Mouse (Mus musculus) lung, postnatal 0 days (tissue): ENCODE measurements around the gene 9030025P20Rik. TPM values are rescaled to one million over a fixed set of nuclear protein-coding genes. Genes with fewer than 3 reads are reported as not detected.

Experiments
- ATAC-seq: fragments of 200-750 bp; cut with Nextera tagmentation; 2 replicates; pipeline ENCODE4 v1.8.0; 2017; ENCODE audit warnings: moderate library complexity
- DNase-seq: peaks from one replicate; pipeline ENCODE4 v3.0.0-alpha.2; 2016; ENCODE audit warnings: low spot score
- H3K27ac ChIP-seq: fragments of 300-500 bp; sonication (generic); 2 replicates; pipeline ENCODE4 v1.5.1; 2014; ENCODE audit warnings: antibody characterized with exemption, mild to moderate bottlenecking, low read length, mixed read lengths
- H3K27me3 ChIP-seq: fragments of 300-500 bp; sonication (generic); replicated peaks from 2 replicates; pipeline ENCODE4 v1.6.1; 2014; ENCODE audit warnings: low read length, mixed read lengths; ENCODE audit not compliant: insufficient read depth
- H3K36me3 ChIP-seq: fragments of 300-500 bp; sonication (generic); 2 replicates; pipeline ENCODE4 v1.6.1; 2014; ENCODE audit warnings: low read length, mixed read lengths; ENCODE audit not compliant: insufficient read depth
- H3K4me1 ChIP-seq: fragments of 300-500 bp; sonication (generic); 2 replicates; pipeline ENCODE4 v1.6.1; 2014; ENCODE audit warnings: antibody characterized with exemption, low read depth, low read length, mixed read lengths; ENCODE audit not compliant: insufficient read depth
- H3K4me2 ChIP-seq: fragments of 300-500 bp; sonication (generic); replicated peaks from 2 replicates; pipeline ENCODE4 v1.6.1; 2014; ENCODE audit warnings: low read depth, mild to moderate bottlenecking, low read length, moderate library complexity, mixed read lengths
- H3K4me3 ChIP-seq: fragments of 300-500 bp; sonication (generic); 2 replicates; pipeline ENCODE4 v1.5.1; 2014; ENCODE audit warnings: low read depth, low read length
- H3K9ac ChIP-seq: fragments of 300-500 bp; sonication (generic); replicated peaks from 2 replicates; pipeline ENCODE4 v1.6.1; 2014; ENCODE audit warnings: low read depth, mild to moderate bottlenecking
- H3K9me3 ChIP-seq: fragments of 300-500 bp; sonication (generic); 2 replicates; pipeline ENCODE4 v1.6.1; 2016; ENCODE audit warnings: low read length, mixed read lengths
- CTCF ChIP-seq: IDR thresholded peaks from 2 replicates; pipeline ENCODE4 v1.5.1; 2016; ENCODE audit warnings: antibody characterized with exemption, mild to moderate bottlenecking
- EP300 ChIP-seq: IDR thresholded peaks from 2 replicates; pipeline ENCODE4 v1.6.1; 2016; ENCODE audit warnings: antibody characterized with exemption, mild to moderate bottlenecking, control low read depth
- WGBS: fragments of 180-500 bp; shearing (Covaris S2); extraction: QIAGEN DNeasy Blood & Tissue Kit; methylation state at CpG from one replicate; pipeline ENCODE4 v1.1.7; 2014; 5-methylcytosine and 5-hydroxymethylcytosine counted together
- polyA plus RNA-seq: library from polyadenylated mRNA; unstranded; fragments of >200 nt; fragmentation: Nextera tagmentation; extraction: Ambion mirVana; gene quantifications from 2 replicates; pipeline ENCODE4 v1.2.1, GENCODE M21; 2015

The 9030025P20Rik gene
- polyA plus RNA-seq, 1 experiment from 2014 or later = 7.6 TPM

- WGBS = under 1% methylated on average over 48 of the region's 54 CpGs
Observed at GRCm38 (mm10) chr17:14943009-14943728, 35.1 kb upstream of the 9030025P20Rik start, which contains the start of the genes Wdr27 and 1600012H06Rik. Gene Wdr27 (minus strand): TSS chr17:14943158. Gene 1600012H06Rik (plus strand): TSS chr17:14943184.

DNA sequence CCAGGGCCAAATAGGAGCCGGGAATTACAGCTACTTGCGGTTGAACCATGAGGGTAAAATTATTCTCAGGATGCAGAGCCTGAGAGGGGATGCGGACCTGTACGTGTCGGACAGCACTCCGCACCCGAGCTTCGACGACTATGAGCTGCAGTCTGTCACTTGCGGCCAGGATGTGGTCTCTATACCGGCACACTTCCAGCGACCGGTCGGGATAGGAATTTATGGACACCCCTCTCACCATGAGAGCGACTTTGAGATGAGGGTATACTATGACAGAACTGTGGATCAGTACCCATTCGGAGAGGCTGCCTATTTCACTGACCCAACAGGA, 34.6 kb upstream of the 9030025P20Rik start:
- DNase-seq (no peak), ATAC-seq (no peak)
- peak overlapping the region; percentile 96 for H3K4me2 ChIP-seq
- H3K27me3 ChIP-seq = no peaks in the 10 kb centered on the region
- H3K4me3 ChIP-seq = peak overlapping the region; percentile 84
- H3K9ac ChIP-seq = peak overlapping the region; percentile 86
- peaks cover 9% of the 10 kb centered on the region; the same call in 1 of the 2 replicates for H3K4me1 ChIP-seq
- H3K27ac ChIP-seq = peak overlapping the region; percentile 86
- H3K36me3 ChIP-seq = no peaks in the 10 kb centered on the region
- TF ChIP-seq CTCF = no peak
- TF ChIP-seq EP300 = no peak
- H3K9me3 ChIP-seq = no peaks in the 10 kb centered on the region
- WGBS = 9% methylated on average over 16 of the region's 16 CpGs

More at GRCm38 (mm10) chr17:14943009-14943728, 35.1 kb upstream of the 9030025P20Rik start, which contains the start of the genes Wdr27 and 1600012H06Rik:
- DNase-seq = peak; percentile 99
- Histone ChIP-seq H3K36me3 (no peaks in the 10 kb centered on the region), H3K9me3 (no peaks in the 10 kb centered on the region), H3K27ac (peak within 1 kb of the TSS; percentile 86), H3K4me2 (peak within 1 kb of the TSS; percentile 96), H3K27me3 (no peaks in the 10 kb centered on the region), H3K4me3 (peak within 1 kb of the TSS; percentile 84), H3K4me1 (peaks cover 9% of the 10 kb centered on the region; the same call in 1 of the 2 replicates), H3K9ac (peak within 1 kb of the TSS; percentile 86)
- TF ChIP-seq EP300 (peak; percentile 87), CTCF (peak; percentile 1; the same call in 1 of the 2 replicates)
- peak; percentile 99 for ATAC-seq

- Histone ChIP-seq H3K27ac (no peak overlapping the region), H3K4me1 (peaks cover 9% of the 10 kb centered on the region; the same call in 1 of the 2 replicates), H3K27me3 (no peaks in the 10 kb centered on the region), H3K4me3 (no peak overlapping the region), H3K9me3 (no peaks in the 10 kb centered on the region), H3K4me2 (no peak overlapping the region), H3K36me3 (peaks cover 5% of the 10 kb centered on the region; the same call in 1 of the 2 replicates), H3K9ac (no peak overlapping the region)
- DNase-seq (no peak), ATAC-seq (no peak)
- TF ChIP-seq CTCF = no peak
- no peak for TF ChIP-seq EP300
- 94% methylated on average over 1 of the region's 1 CpGs for WGBS
Observed at GRCm38 (mm10) chr17:14944551-14944950, 33.7 kb upstream of the 9030025P20Rik start.

DNA sequence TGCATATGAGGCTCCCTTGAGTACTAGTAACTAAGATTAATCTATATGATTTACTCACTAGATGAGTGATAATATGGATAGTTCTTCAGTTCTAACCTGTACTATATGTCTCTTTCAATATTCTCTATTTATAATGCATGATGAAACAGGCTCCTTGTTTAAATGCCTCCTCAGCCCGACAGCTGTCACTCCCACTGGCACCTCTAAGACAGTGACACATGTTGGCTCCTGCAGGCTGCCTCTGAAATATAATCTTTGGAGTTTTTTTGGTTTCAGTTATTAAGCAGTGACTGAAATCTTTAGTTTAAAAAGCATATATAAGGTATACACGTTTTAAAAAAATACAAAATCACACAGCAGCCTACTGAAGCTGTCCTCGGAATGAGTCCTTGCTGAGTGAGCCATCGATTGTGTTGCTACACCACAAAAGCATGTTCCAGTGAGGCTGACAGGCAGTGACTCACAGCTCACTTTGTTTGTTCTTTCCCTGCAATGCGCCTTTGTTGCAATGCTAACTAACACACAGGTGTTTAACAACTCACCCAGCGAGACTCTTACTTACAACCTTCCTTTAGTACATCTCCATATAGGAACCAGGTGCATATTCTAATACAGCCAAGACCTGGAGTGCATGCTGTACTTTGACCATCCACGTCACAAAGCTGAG, 29.0 kb upstream of the 9030025P20Rik start:
- no peak overlapping the region for H3K27ac ChIP-seq
- peaks cover 15% of the 10 kb centered on the region; the same call in 1 of the 2 replicates for H3K36me3 ChIP-seq
- no peak overlapping the region for H3K4me2 ChIP-seq
- H3K27me3 ChIP-seq = no peaks in the 10 kb centered on the region
- no peak for ATAC-seq
- no peak overlapping the region for H3K9ac ChIP-seq
- H3K4me3 ChIP-seq = no peak overlapping the region
- 0 out of 2 replicates have a peak, but pooled peaks cover 3% of the 10 kb centered on the region for H3K4me1 ChIP-seq
- H3K9me3 ChIP-seq = no peaks in the 10 kb centered on the region
- no peak for DNase-seq
- WGBS = 77% methylated on average over 7 of the region's 7 CpGs
- TF ChIP-seq CTCF (no peak), EP300 (no peak)

GRCm38 (mm10) chr17:14953452-14953851, 24.8 kb upstream of the 9030025P20Rik start:
- Histone ChIP-seq H3K27me3 (no peaks in the 10 kb centered on the region), H3K4me2 (no peak overlapping the region), H3K36me3 (peaks cover 16% of the 10 kb centered on the region; the same call in 1 of the 2 replicates), H3K9me3 (no peaks in the 10 kb centered on the region), H3K27ac (no peak overlapping the region), H3K4me1 (no peaks in the 10 kb centered on the region), H3K9ac (no peak overlapping the region), H3K4me3 (no peak overlapping the region)
- no peak for DNase-seq
- ATAC-seq = no peak
- 79% methylated on average over 8 of the region's 8 CpGs for WGBS
- TF ChIP-seq EP300 (no peak), CTCF (no peak)

DNA sequence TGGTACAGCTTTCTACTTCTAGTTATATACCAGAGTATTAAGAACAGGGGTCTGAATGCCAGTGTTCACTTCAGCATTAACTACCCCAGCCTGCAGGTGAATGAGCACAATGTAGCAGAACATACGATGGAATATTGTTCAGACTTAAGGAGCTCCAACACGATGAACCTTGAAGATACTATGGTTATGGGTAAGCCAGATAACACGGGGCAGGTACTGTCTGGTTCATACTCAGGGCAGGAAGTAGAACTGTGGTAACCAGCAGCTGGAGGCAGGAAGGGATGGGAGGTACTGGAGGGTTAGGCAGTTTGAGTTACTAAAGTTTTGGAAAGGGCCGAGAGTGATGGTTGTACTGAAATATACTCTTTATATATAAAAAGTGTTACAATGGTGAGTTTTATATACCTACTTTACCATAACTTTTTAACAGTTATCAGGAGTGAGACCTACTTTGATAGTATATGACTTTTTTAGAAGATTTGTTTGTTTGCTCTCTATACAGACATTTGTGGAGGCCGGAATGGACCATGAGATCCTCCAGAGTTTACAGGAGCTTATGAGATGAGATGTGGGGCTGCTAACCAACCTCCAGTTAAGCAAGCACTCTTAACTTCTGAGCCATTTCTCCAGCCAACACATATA, 19.5 kb upstream of the 9030025P20Rik start:
- WGBS = 85% methylated on average over 5 of the region's 5 CpGs
- Histone ChIP-seq H3K36me3 (peaks cover 6% of the 10 kb centered on the region; the same call in 1 of the 2 replicates), H3K4me3 (no peak overlapping the region), H3K4me1 (peaks cover 2% of the 10 kb centered on the region; the same call in 1 of the 2 replicates), H3K9ac (no peak overlapping the region), H3K4me2 (no peak overlapping the region), H3K9me3 (no peaks in the 10 kb centered on the region), H3K27ac (no peak overlapping the region), H3K27me3 (no peaks in the 10 kb centered on the region)
- no peak for TF ChIP-seq EP300
- no peak for TF ChIP-seq CTCF
- DNase-seq (no peak), ATAC-seq (no peak)
